Mouse (Mus musculus): Measurements from ENCODE around the gene Ap2b1.

The Ap2b1 gene

DNA sequence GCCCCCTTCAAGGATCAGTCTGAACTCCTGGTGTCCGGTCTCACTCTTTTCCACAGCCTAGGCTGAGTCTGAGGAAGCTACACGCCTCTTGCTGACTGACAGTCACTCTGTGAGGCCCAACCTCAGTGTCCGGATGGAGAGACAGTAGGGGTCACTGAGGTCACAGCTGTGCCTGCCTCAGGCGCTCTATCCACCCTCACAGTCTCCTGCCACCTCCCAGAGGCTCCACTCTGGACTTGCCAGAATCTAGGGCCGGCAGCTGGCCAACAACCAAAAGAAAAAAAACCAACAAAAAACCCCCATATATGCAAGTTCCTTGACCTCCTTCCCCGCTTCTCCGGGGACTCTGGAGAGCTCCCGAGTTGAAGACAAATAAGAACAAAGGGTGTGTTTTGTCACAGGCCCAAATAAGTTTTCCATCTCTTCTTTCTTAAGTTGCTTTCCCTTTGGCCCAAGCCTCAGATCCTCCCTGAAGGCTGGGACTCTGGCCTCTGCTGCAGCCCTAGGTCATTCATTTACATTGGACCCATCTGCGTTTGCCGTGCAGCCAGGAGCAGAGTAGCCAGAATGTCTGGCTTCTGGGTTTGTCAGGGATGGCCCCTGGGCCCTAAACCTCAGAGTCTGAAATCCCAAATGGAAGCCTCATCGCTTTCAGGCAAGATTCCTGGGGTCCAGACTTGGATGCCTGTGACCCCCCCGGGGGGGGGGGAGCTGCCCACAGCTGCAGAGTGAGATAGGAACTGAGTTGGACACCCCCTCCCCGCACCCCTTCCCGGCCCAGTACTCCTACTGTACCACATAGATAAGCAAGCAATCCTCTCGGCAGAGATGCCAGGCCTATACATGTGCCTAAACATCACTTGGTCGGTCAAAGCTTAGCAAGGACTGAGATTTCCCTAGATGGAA, 149.4 kb downstream of the Ap2b1 start:
- DNase-seq: no peak

DNA sequence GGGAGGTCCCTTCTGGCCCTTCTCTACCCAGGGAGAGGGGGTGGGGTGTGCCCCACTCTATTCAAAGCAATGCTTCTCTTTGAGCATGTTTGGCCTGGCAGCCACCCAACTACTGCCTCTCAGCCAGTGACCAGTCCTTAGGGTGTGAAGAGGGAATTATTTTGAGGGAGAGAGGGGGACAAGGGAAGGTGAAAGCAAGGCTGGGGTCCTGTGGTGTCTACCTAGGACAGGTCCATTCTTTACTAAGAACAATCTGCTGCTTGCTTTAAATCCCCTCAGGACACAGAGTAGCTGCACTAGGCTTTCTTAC, 150.1 kb downstream of the Ap2b1 start:
- no peak for DNase-seq

DNA sequence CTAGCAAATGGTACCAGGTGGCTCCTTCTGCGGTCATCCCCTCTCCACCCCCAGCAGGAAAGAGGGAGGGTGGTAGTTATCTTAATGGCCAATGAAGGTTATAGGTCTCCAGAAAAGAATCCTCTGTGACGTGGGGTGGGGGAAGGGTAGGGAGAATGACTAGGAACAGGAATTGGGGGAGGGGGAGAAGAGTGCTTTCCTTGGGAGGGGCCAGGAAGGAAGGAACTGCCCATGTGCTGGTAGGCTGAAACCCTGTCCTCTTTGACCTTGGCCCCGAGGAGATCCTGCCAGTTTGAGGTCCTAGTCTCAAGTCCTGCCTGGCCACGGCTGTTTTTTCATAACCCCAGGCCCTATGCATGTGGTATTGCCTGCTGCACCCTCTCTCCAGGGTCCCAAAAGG, 150.5 kb downstream of the Ap2b1 start:
- DNase-seq: no peak

DNA sequence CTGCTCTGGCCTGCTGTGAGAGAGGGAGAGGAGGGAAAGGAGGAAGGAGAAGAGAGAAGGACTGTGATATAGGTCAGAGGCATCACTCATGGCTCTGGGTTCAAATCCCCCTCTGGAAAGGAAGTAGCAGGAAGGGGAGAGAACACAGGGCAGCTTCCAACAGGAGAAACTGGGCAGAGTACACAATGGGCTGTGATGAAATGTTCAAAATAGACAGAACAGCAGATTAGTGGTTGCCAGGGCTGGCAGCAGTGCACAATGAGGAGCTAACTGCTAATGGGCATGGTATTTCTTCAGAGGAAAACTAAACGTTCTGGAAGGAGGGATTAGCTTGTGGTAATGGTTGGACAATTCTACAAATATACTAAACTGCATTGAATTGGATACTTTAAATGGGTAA, 151.7 kb downstream of the Ap2b1 start:
- no peak for DNase-seq

DNA sequence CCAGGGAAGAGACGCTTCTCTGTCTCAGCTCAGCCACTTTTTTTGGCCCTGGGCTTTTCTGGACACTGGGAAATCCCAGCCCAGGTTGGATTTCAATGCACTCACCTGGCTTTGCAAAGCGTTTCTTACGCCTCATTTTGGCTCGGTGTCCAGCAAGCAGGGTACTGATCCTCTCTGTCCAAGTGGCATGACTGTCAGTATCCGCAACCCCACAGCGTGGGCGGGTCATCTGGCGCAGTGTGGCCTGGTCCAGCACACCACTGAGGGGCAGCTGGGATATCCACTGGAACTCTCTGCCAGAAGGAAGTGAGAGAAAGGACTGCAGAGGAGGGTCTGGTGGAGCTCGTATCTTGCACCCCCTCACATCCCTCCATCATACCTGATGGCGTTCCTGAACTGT, 152.5 kb downstream of the Ap2b1 start:
- DNase-seq: no peak

DNA sequence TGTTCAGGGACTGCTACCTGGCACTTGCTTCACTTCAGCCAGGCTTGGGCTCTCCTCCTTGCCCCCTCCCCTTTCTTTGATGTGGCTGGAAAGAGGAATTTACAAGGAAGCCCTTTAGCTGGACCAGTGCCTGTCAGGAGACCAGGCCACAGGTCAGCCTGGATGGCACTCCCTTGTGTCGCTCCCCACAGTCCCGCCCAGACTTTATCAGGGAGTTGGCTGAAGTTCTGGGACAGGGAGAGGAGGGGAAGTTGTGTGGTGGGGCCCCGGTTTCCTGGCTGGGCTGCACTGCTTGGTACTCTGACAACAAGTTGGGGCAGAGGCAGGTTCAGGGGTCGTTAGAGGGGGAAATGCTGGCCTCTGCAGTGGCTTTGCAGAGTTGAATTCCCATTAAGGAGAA, 155.7 kb downstream of the Ap2b1 start:
- DNase-seq: no peak

All from thymus, postnatal 25 days (tissue).